Mouse (Mus musculus): ENCODE data around the gene Aars2. TPM values are rescaled to one million over a fixed set of nuclear protein-coding genes. Genes with fewer than 3 reads are reported as not detected.

Aars2 gene
- total and polyA plus RNA-seq, 3 experiments, result 14.4 to 63.5 (median 25.6) TPM

- Histone ChIP-seq H3K36me3 (ENCODE audit: control insufficient read depth in 1 of 2, insufficient read depth in 2 of 2, low read length in 2 of 2) (no peaks in the 10 kb centered on the region; a peak in 1 of 4 replicates), H3K79me2 (ENCODE audit: control insufficient read depth, insufficient read depth, low read length, poor library complexity) (no peaks in the 10 kb centered on the region), H3K9ac (ENCODE audit: control insufficient read depth, low read depth, low read length, poor library complexity, severe bottlenecking) (no peak overlapping the region), H3K4me1 (ENCODE audit: control insufficient read depth in 1 of 2, insufficient read depth in 2 of 2, low read length in 2 of 2) (no peaks in the 10 kb centered on the region), H3K4me3 (ENCODE audit: control insufficient read depth in 1 of 2, insufficient read depth in 1 of 2, low read depth in 2 of 2, low read length in 2 of 2) (no peak overlapping the region), H3K9me3 (replicated peaks; ENCODE audit: insufficient read depth, low read length) (no peaks in the 10 kb centered on the region), H3K27me3 (ENCODE audit: control insufficient read depth in 1 of 2, insufficient read depth in 2 of 2, low read length in 2 of 2) (no peaks in the 10 kb centered on the region), H3K27ac (ENCODE audit: control insufficient read depth, low read depth, low read length) (no peak overlapping the region)
- DNase-seq (ENCODE audit: low read depth, low spot score), result no peak
- TF ChIP-seq EP300 (IDR thresholded peaks at IDR 0.05; ENCODE audit: low read depth in 1 of 2, low read length in 2 of 2) (no peak), SIN3A (IDR thresholded peaks at IDR 0.05; ENCODE audit: low read length) (no peak), USF2 (IDR thresholded peaks at IDR 0.05; ENCODE audit: borderline replicate concordance in 1 of 2, insufficient read depth in 1 of 2, low read depth in 1 of 2, low read length in 2 of 2) (no peak), CHD2 (IDR thresholded peaks at IDR 0.05; ENCODE audit: low read length) (no peak), SMC3 (IDR thresholded peaks at IDR 0.05; ENCODE audit: low read depth, low read length) (no peak), USF1 (IDR thresholded peaks at IDR 0.05; ENCODE audit: low read depth, low read length) (no peak), GABPA (IDR thresholded peaks at IDR 0.05; ENCODE audit: low read depth, low read length) (no peak), RAD21 (IDR thresholded peaks at IDR 0.05; ENCODE audit: low read depth, low read length) (no peak)
Observed at GRCm38 (mm10) chr17:45517135-45517534, 10.5 kb downstream of the Aars2 start.

GRCm38 (mm10) chr17:45517549-45518215 lies 11.0 kb downstream of the Aars2 start:
- Histone ChIP-seq H3K4me1 (ENCODE audit: control insufficient read depth in 1 of 2, insufficient read depth in 2 of 2, low read length in 2 of 2) (no peaks in the 10 kb centered on the region), H3K4me3 (ENCODE audit: control insufficient read depth in 1 of 2, insufficient read depth in 1 of 2, low read depth in 2 of 2, low read length in 2 of 2) (no peak overlapping the region), H3K9ac (ENCODE audit: control insufficient read depth, low read depth, low read length, poor library complexity, severe bottlenecking) (no peak overlapping the region), H3K36me3 (ENCODE audit: control insufficient read depth in 1 of 2, insufficient read depth in 2 of 2, low read length in 2 of 2) (no peaks in the 10 kb centered on the region; a peak in 1 of 4 replicates), H3K9me3 (replicated peaks; ENCODE audit: insufficient read depth, low read length) (no peaks in the 10 kb centered on the region), H3K79me2 (ENCODE audit: control insufficient read depth, insufficient read depth, low read length, poor library complexity) (no peaks in the 10 kb centered on the region), H3K27ac (ENCODE audit: control insufficient read depth, low read depth, low read length) (no peak overlapping the region), H3K27me3 (ENCODE audit: control insufficient read depth in 1 of 2, insufficient read depth in 2 of 2, low read length in 2 of 2) (no peaks in the 10 kb centered on the region)
- no peak for DNase-seq (ENCODE audit: low read depth, low spot score)
- TF ChIP-seq MXI1 (IDR thresholded peaks at IDR 0.05; ENCODE audit: low read depth, low read length), result no peak
- TF ChIP-seq MAFK (IDR thresholded peaks at IDR 0.05; ENCODE audit: borderline replicate concordance, low read depth, low read length), result no peak
- TF ChIP-seq ZMIZ1 (IDR thresholded peaks at IDR 0.05; ENCODE audit: low read depth, low read length), result no peak
- no peak for TF ChIP-seq GABPA (IDR thresholded peaks at IDR 0.05; ENCODE audit: low read depth, low read length)
- no peak for TF ChIP-seq ETS1 (IDR thresholded peaks at IDR 0.05; ENCODE audit: low read depth, low read length)
- no peak for TF ChIP-seq ELF1 (IDR thresholded peaks at IDR 0.05; ENCODE audit: low read depth, low read length)
- TF ChIP-seq UBTF (IDR thresholded peaks at IDR 0.05; ENCODE audit: borderline replicate concordance, insufficient read depth, low read depth, low read length), result no peak
- no peak for TF ChIP-seq CTCF (IDR thresholded peaks at IDR 0.05 in 2 of 3, conservative IDR thresholded peaks at IDR 0.05 in 1 of 3; ENCODE audit: control insufficient read depth in 1 of 3, insufficient read depth in 1 of 3, low read depth in 2 of 3, low read length in 3 of 3, poor library complexity in 1 of 3, severe bottlenecking in 1 of 3)
- no peak for TF ChIP-seq KAT2A (conservative IDR thresholded peaks at IDR 0.05; ENCODE audit: low read depth, low read length)
- TF ChIP-seq TCF12 (IDR thresholded peaks at IDR 0.05; ENCODE audit: low read depth, low read length), result no peak
- TF ChIP-seq NRF1 (IDR thresholded peaks at IDR 0.05; ENCODE audit: insufficient read depth, low read depth, low read length, poor library complexity, severe bottlenecking), result no peak
- no peak for TF ChIP-seq ZKSCAN1 (IDR thresholded peaks at IDR 0.05; ENCODE audit: low read depth, low read length)
